Mouse (Mus musculus) heart, postnatal 10 days (tissue): ENCODE measurements around the gene Cth. TPM values are rescaled to one million over a fixed set of nuclear protein-coding genes. Genes with fewer than 3 reads are reported as not detected.

Experiments used
- DNase-seq, 2 experiments: peaks; one replicate each; pipeline ENCODE4 v3.0.0; 2021
- intact Hi-C: fragments of 180-260 bp; cut with DNase I; formaldehyde crosslinking; loops from one replicate; pipeline ENCODE4 v1.15.1; 2025
- total RNA-seq, 2 experiments: library from RNA; stranded (reverse); gene quantifications; 2 replicates each; pipeline ENCODE4 v1.2.3; 2021

Gene Cth
- total RNA-seq, 2 experiments from 2014 or later: 0.17 TPM; not detected in 1

DNA sequence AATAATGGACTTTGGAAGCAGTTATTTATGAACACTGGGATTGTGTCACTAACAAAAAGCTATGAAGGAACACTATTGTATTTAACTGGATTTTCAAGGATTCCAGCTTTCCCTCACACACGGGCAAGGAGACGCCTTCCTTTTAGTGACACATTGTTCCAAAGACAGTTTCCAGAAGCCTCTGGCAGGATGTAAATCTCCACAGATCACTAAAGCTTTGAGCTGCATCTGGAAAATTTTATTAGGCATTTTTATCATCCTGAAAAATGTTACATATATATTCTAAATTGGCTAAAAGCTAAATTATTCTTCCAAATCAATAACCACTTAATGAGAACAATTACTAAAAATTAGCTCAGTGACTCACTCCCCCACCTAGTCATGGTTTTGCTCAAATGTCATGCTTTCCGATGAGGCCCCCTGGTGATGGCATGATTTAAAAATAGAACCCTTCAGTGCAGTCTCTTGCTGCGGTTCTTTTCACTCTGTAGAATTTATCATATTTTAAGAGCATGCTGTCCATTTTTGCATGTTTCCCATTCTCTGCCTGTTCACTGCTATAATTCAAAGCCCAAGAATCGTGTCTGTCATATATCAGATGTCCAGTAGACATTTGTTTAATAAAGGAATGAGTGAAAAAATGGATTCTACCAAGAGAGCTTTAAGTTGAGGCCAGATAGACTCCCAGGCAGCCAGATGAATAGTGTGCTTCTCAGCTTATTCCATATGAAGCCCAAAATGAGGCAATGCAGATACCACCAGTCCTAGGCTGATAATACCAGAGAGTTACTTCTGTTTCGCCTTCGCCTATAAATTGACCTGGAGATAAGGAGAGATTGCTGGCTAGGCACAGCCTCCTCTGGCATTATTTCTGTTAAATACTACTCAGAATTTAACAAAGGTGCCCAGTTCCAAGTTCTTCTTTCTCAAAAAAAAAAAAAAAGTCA, 77.3 kb downstream of the Cth start:
- DNase-seq: peak; percentile 3 to 5
- intact Hi-C loops: no loop called here

Other genes starting within 250 kb of the Cth start
- 10 to 100 TPM; 37.4 to 37.8 TPM for gene Ankrd13c, start 22.2 kb upstream of the Cth start, total RNA-seq
- gene Srsf11, start 111.6 kb upstream of the Cth start, total RNA-seq: 10 to 100 TPM; 68.8 to 77.7 TPM
- gene Lrrc40, start 111.6 kb upstream of the Cth start, total RNA-seq: 10 to 100 TPM; 19.8 to 20.4 TPM